Mouse (Mus musculus) splenic B cell, adult 2 months (primary cell): ENCODE measurements at regions not wholly inside any gene's neighbourhood (a gene's known extent, or its start where the extent isn't known, plus 50 kb on each side); places are given as distances from the start of the nearest gene placed in this dataset.
"Not testable (repeated sequence)": the region's sequence is repeated elsewhere in the genome, so short reads cannot be mapped to it uniquely, and the experiment has no call there.

ENCODE experiments used
- DNase-seq: peaks from one replicate; pipeline ENCODE4 v3.0.0-alpha.2; 2011; ENCODE audit warnings: low read depth, low spot score
- H3K27me3 ChIP-seq: 2 replicates; pipeline ENCODE4 v1.6.1; 2012; ENCODE audit warnings: mild to moderate bottlenecking, low read length, moderate library complexity, mixed read lengths; ENCODE audit not compliant: control insufficient read depth, poor library complexity, insufficient read depth, severe bottlenecking
- H3K36me3 ChIP-seq: 2 replicates; pipeline ENCODE4 v1.6.1; 2012; ENCODE audit warnings: mild to moderate bottlenecking, low read length, moderate library complexity, mixed read lengths; ENCODE audit not compliant: control insufficient read depth, poor library complexity, insufficient read depth, severe bottlenecking

GRCm38 (mm10) chr6:6361181-6361580, 144.2 kb upstream of the Slc25a13 start:
- H3K27me3 ChIP-seq, H3K36me3 ChIP-seq: not testable (repeated sequence)

GRCm38 (mm10) chr6:6357477-6357876, 140.5 kb upstream of the Slc25a13 start:
- Histone ChIP-seq H3K36me3 (no peaks in the 10 kb centered on the region), H3K27me3 (no peaks in the 10 kb centered on the region)
- DNase-seq, result no peak

More at GRCm38 (mm10) chr6:6361181-6361580, 144.2 kb upstream of the Slc25a13 start:
- DNase-seq, result not testable (repeated sequence)

- DNase-seq, result no peak
- H3K36me3 ChIP-seq, result no peaks in the 10 kb centered on the region
These were observed 140.0 kb upstream of the Slc25a13 start for GRCm38 (mm10) chr6:6356967-6357366.

GRCm38 (mm10) chr6:6335251-6335650, 118.3 kb upstream of the Slc25a13 start:
- DNase-seq, result no peak
- H3K27me3 ChIP-seq, result no peaks in the 10 kb centered on the region
- no peaks in the 10 kb centered on the region for H3K36me3 ChIP-seq

More at GRCm38 (mm10) chr6:6356967-6357366, 140.0 kb upstream of the Slc25a13 start:
- H3K27me3 ChIP-seq, result no peaks in the 10 kb centered on the region

GRCm38 (mm10) chr6:6330271-6330670, 113.3 kb upstream of the Slc25a13 start:
- DNase-seq, result no peak
- H3K36me3 ChIP-seq, result no peaks in the 10 kb centered on the region
- H3K27me3 ChIP-seq, result no peaks in the 10 kb centered on the region

- Histone ChIP-seq H3K36me3 (no peaks in the 10 kb centered on the region), H3K27me3 (no peaks in the 10 kb centered on the region)
- DNase-seq, result no peak
These were observed 108.5 kb upstream of the Slc25a13 start for GRCm38 (mm10) chr6:6325516-6325915.

GRCm38 (mm10) chr6:6316725-6317124, 99.8 kb upstream of the Slc25a13 start:
- no peak for DNase-seq
- H3K27me3 ChIP-seq, result no peaks in the 10 kb centered on the region
- H3K36me3 ChIP-seq, result no peaks in the 10 kb centered on the region

GRCm38 (mm10) chr6:6313171-6313570, 96.2 kb upstream of the Slc25a13 start:
- Histone ChIP-seq H3K27me3 (no peaks in the 10 kb centered on the region), H3K36me3 (no peaks in the 10 kb centered on the region)
- DNase-seq, result no peak

GRCm38 (mm10) chr6:6310213-6310612, 93.2 kb upstream of the Slc25a13 start:
- no peak for DNase-seq

GRCm38 (mm10) chr6:6307618-6308017, 90.6 kb upstream of the Slc25a13 start:
- no peak for DNase-seq
- H3K27me3 ChIP-seq, result no peaks in the 10 kb centered on the region

More at GRCm38 (mm10) chr6:6310213-6310612, 93.2 kb upstream of the Slc25a13 start:
- no peaks in the 10 kb centered on the region for H3K36me3 ChIP-seq
- no peaks in the 10 kb centered on the region for H3K27me3 ChIP-seq

GRCm38 (mm10) chr6:6303767-6304166, 86.8 kb upstream of the Slc25a13 start:
- H3K36me3 ChIP-seq, result no peaks in the 10 kb centered on the region
- no peak for DNase-seq
- no peaks in the 10 kb centered on the region for H3K27me3 ChIP-seq

More at GRCm38 (mm10) chr6:6307618-6308017, 90.6 kb upstream of the Slc25a13 start:
- H3K36me3 ChIP-seq, result no peaks in the 10 kb centered on the region

- H3K36me3 ChIP-seq, result no peaks in the 10 kb centered on the region
- no peaks in the 10 kb centered on the region for H3K27me3 ChIP-seq
- DNase-seq, result no peak
These were observed 84.1 kb upstream of the Slc25a13 start for GRCm38 (mm10) chr6:6301001-6301510.

- DNase-seq, result no peak
- Histone ChIP-seq H3K36me3 (no peaks in the 10 kb centered on the region), H3K27me3 (no peaks in the 10 kb centered on the region)
These were observed 82.2 kb upstream of the Slc25a13 start for GRCm38 (mm10) chr6:6298867-6299852.

- H3K27me3 ChIP-seq, H3K36me3 ChIP-seq, DNase-seq: not testable (repeated sequence)
These were observed 78.6 kb upstream of the Slc25a13 start for GRCm38 (mm10) chr6:6295551-6295950.

- no peak for DNase-seq
- no peaks in the 10 kb centered on the region for H3K36me3 ChIP-seq
- no peaks in the 10 kb centered on the region for H3K27me3 ChIP-seq
These were observed 74.8 kb upstream of the Slc25a13 start for GRCm38 (mm10) chr6:6291781-6292180.
